In the genomic region with DNA sequence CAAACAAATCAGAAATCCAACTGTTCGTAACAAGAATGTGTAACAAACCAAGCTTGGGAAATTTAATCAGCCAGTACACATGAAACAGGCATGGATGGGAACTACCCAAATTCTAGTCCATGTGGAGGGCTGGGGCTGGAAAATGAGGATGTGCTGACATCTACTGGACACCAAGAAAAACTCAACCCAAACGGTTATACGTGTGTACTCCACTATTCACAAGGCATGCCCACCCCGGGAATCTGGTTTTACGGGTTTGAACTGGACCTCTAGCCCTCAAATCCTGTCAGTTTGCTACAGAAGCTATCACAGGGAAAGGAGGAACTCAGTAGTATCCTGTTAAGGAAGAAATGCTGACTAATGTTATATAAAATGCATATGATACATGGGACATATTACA, we compare ENCODE assay signal across 8 mouse cellular contexts. TPM values are rescaled to one million over a fixed set of nuclear protein-coding genes. Genes with fewer than 3 reads are reported as not detected.
DNase-seq lines count a peak whose midpoint lies in the region; ATAC-seq and TF ChIP-seq lines count a peak whose summit lies in the region.

No protein-coding gene starts in this region.

- no peak overlapping the region for H3K27ac ChIP-seq in heart, embryonic 11.5 days (ENCODE audit: low read depth, low read length)
- no peak overlapping the region for H3K27ac ChIP-seq in kidney, embryonic 15.5 days
- no peak overlapping the region for H3K27ac ChIP-seq in limb, embryonic 14.5 days (replicated peaks; ENCODE audit: low read depth, low read length)

- no peaks in the 10 kb centered on the region for H3K79me3 ChIP-seq in C2C12 (ENCODE audit: low read depth)

- H3K4me3 ChIP-seq in C2C12 (ENCODE audit: insufficient read depth, poor library complexity, severe bottlenecking), result no peak overlapping the region
- H3K4me3 ChIP-seq in heart, embryonic 11.5 days (ENCODE audit: low read depth, low read length), result no peak overlapping the region
- H3K4me3 ChIP-seq in kidney, embryonic 15.5 days (replicated peaks), result no peak overlapping the region
- no peak overlapping the region for H3K4me3 ChIP-seq in limb, embryonic 14.5 days (replicated peaks; ENCODE audit: low read length)

- H3K9me3 ChIP-seq in heart, embryonic 11.5 days (replicated peaks; ENCODE audit: control insufficient read depth, low read length), result no peaks in the 10 kb centered on the region
- no peaks in the 10 kb centered on the region for H3K9me3 ChIP-seq in kidney, embryonic 15.5 days (replicated peaks)
- no peaks in the 10 kb centered on the region for H3K9me3 ChIP-seq in limb, embryonic 14.5 days (ENCODE audit: control insufficient read depth, low read length)

- no peaks in the 10 kb centered on the region for H3K27me3 ChIP-seq in C2C12 (ENCODE audit: control insufficient read depth, insufficient read depth, insufficient read length)
- peaks cover 6% of the 10 kb centered on the region for H3K27me3 ChIP-seq in heart, embryonic 11.5 days (ENCODE audit: control insufficient read depth, insufficient read depth, low read length)
- H3K27me3 ChIP-seq in kidney, embryonic 15.5 days, result peaks cover 12% of the 10 kb centered on the region
- no peaks in the 10 kb centered on the region for H3K27me3 ChIP-seq in limb, embryonic 14.5 days (ENCODE audit: control insufficient read depth, insufficient read depth, low read length)

- 0 out of 2 replicates have a peak, but pooled peaks have one; percentile 52 for ATAC-seq in heart, embryonic 11.5 days (replicated peaks; ENCODE audit: insufficient number of reproducible peaks, low FRiP score, low TSS enrichment)
- ATAC-seq in kidney, embryonic 15.5 days (replicated peaks; ENCODE audit: low FRiP score), result peak; percentile 76; the same call in 1 of the 2 replicates
- peak; percentile 85 for ATAC-seq in limb, embryonic 14.5 days (ENCODE audit: low FRiP score, low read depth)

- H3K4me1 ChIP-seq in heart, embryonic 11.5 days (ENCODE audit: control insufficient read depth, insufficient read depth, low read length), result no peaks in the 10 kb centered on the region
- no peaks in the 10 kb centered on the region for H3K4me1 ChIP-seq in kidney, embryonic 15.5 days
- H3K4me1 ChIP-seq in limb, embryonic 14.5 days (ENCODE audit: control insufficient read depth, insufficient read depth, low read length), result no peaks in the 10 kb centered on the region

- H3K4me2 ChIP-seq in heart, embryonic 11.5 days, result no peak overlapping the region
- H3K4me2 ChIP-seq in kidney, embryonic 15.5 days, result no peak overlapping the region
- no peak overlapping the region for H3K4me2 ChIP-seq in limb, embryonic 14.5 days (replicated peaks; ENCODE audit: low read depth, low read length, severe bottlenecking)

- H3ac ChIP-seq in C2C12 (ENCODE audit: control insufficient read depth, insufficient read length, low read depth), result no peak overlapping the region

- peak; percentile 55 for TF ChIP-seq CTCF in C2C12 (IDR thresholded peaks at IDR 0.05; ENCODE audit: control insufficient read depth, insufficient read depth, insufficient read length)

- H3K9ac ChIP-seq in heart, embryonic 11.5 days (ENCODE audit: low read depth, low read length), result no peak overlapping the region
- H3K9ac ChIP-seq in kidney, embryonic 15.5 days, result no peak overlapping the region
- H3K9ac ChIP-seq in limb, embryonic 14.5 days (ENCODE audit: low read depth, low read length, severe bottlenecking), result no peak overlapping the region

- no peaks in the 10 kb centered on the region for H3K36me3 ChIP-seq in C2C12 (ENCODE audit: control insufficient read depth, insufficient read depth)
- no peaks in the 10 kb centered on the region for H3K36me3 ChIP-seq in heart, embryonic 11.5 days (ENCODE audit: control insufficient read depth, insufficient read depth, low read length)
- no peaks in the 10 kb centered on the region for H3K36me3 ChIP-seq in kidney, embryonic 15.5 days
- no peaks in the 10 kb centered on the region for H3K36me3 ChIP-seq in limb, embryonic 14.5 days (ENCODE audit: control insufficient read depth, insufficient read depth, low read length)

- H3K79me2 ChIP-seq in C2C12 (ENCODE audit: control insufficient read depth, insufficient read depth), result no peaks in the 10 kb centered on the region

- no peak for TF ChIP-seq POLR2A in limb, embryonic 14.5 days (IDR thresholded peaks at IDR 0.05; ENCODE audit: borderline replicate concordance, extremely low read depth, insufficient read depth, insufficient read length)

- 13% methylated on average over 5 of the region's 5 CpGs for WGBS in heart, embryonic 11.5 days (ENCODE audit: insufficient replicate concordance)
- WGBS in kidney, embryonic 15.5 days, result 8% methylated on average over 5 of the region's 5 CpGs
- WGBS in limb, embryonic 14.5 days, result 8% methylated on average over 5 of the region's 5 CpGs

- peak; percentile 52 to 88 for DNase-seq in adrenal gland, adult (ENCODE audit: inconsistent age in 2 of 2, low spot score in 1 of 2)
- DNase-seq in embryo, embryonic 10.5 days (ENCODE audit: low spot score), result peak; percentile 86
- DNase-seq in limb, embryonic 14.5 days (ENCODE audit: low spot score), result peak; percentile 73
- peak; percentile 86 for DNase-seq in naive thymus-derived CD4-positive, alpha-beta T cell, adult 2 months (ENCODE audit: low read depth)
- DNase-seq in telencephalon, adult 2 months (ENCODE audit: low read depth, low spot score), result peak; percentile 42

TF ChIP-seq in C2C12, 6 proteins besides CTCF, POLR2A, EP300 and RAD21:
- TF ChIP-seq MYOD1 (IDR thresholded peaks at IDR 0.05; ENCODE audit: control insufficient read depth, insufficient read length, low read depth), result no peak
- TF ChIP-seq MYOG (IDR thresholded peaks at IDR 0.05; ENCODE audit: control insufficient read depth, extremely low read depth, insufficient read length), result no peak
- peak; percentile 29 for TF ChIP-seq MAX (IDR thresholded peaks at IDR 0.05)
- no peak for TF ChIP-seq FOSL1 (IDR thresholded peaks at IDR 0.05; ENCODE audit: insufficient read depth, low read length, poor library complexity, severe bottlenecking)

RNA-seq across cellular contexts. Expression of gene M1ap, which starts 24.3 kb away (rescaled TPM):
- 2.4 TPM for polyA plus RNA-seq in C2C12 (2012; fragmentation: generic; extraction: Trizol)
- polyA plus RNA-seq in heart, embryonic 11.5 days (2014; fragmentation: Nextera tagmentation; extraction: Ambion mirVana), result 0.70 and 1.1 TPM in 2 replicates
- polyA plus RNA-seq in kidney, embryonic 15.5 days (2015; fragmentation: Nextera tagmentation; extraction: Ambion mirVana), result 0.24 and 0.43 TPM in 2 replicates
- 0.32 and 0.70 TPM in 2 replicates for polyA plus RNA-seq in limb, embryonic 14.5 days (2012; rRNA removed)
- 0.17 and 0.67 TPM in 2 replicates for polyA plus RNA-seq in limb, embryonic 14.5 days (2014; fragmentation: Nextera tagmentation; extraction: Ambion mirVana)

RNA-seq across cellular contexts. Expression of gene Sema4f, which starts 31.5 kb away (rescaled TPM):
- 0.23 TPM for polyA plus RNA-seq in C2C12 (2012; fragmentation: generic; extraction: Trizol)
- polyA plus RNA-seq in heart, embryonic 11.5 days (2014; fragmentation: Nextera tagmentation; extraction: Ambion mirVana), result 0.04 and 0.15 TPM in 2 replicates
- polyA plus RNA-seq in kidney, embryonic 15.5 days (2015; fragmentation: Nextera tagmentation; extraction: Ambion mirVana), result 1.3 and 2.1 TPM in 2 replicates
- 3.2 and 3.9 TPM in 2 replicates for polyA plus RNA-seq in limb, embryonic 14.5 days (2012; rRNA removed)
- 1.1 and 2.2 TPM in 2 replicates for polyA plus RNA-seq in limb, embryonic 14.5 days (2014; fragmentation: Nextera tagmentation; extraction: Ambion mirVana)
